In the genomic region with DNA sequence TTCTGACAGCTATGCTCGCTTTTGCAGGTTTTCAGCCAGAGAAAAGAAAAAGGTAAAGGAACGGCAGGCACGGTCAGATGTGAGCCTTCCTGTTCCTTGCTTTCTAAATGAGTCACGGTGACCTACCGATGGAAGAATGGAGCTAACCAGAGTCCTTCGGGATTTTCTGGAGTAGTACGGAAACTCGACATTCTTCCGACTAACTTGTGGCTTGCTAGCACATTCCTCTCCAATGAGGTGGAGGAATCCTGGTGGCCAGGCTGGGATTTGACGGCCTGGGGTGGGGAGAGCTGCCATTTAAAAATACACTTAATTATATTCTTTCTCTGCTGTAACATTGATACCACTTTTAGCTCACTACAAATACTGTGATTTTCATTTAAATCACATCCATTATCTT, we compare ENCODE assay signal across 9 mouse cellular contexts.
DNase-seq lines count a peak whose midpoint lies in the region; ATAC-seq and TF ChIP-seq lines count a peak whose summit lies in the region.
"Had no signal": no experiment of that assay in that cellular context is flagged by ENCODE, and none has a peak within 500 bp of the region (broad histone marks: within the 10 kb centered on the region; RNA-seq: fewer than 3 reads in every experiment).

No protein-coding gene starts in this region.

- H3K79me3 ChIP-seq in C2C12 (ENCODE audit: low read depth) = peaks cover 14% of the 10 kb centered on the region

- no peak overlapping the region for H3K9ac ChIP-seq in limb, embryonic 12.5 days (replicated peaks)

- no peak for ATAC-seq in limb, embryonic 12.5 days (ENCODE audit: insufficient number of reproducible peaks, insufficient read depth, low FRiP score, low TSS enrichment, low read depth)
- no peak for ATAC-seq in frontal cortex, adult (ENCODE audit: low TSS enrichment)
- no peak for ATAC-seq in megakaryocyte progenitor cell, adult 5-6 weeks (replicated peaks; ENCODE audit: poor library complexity)

- peak overlapping the region; percentile 31 for H3K4me2 ChIP-seq in limb, embryonic 12.5 days

- DNase-seq in adrenal gland, postnatal 36 days = peak; percentile 46 to 57
- no peak for DNase-seq in heart, embryonic 10.5 days (ENCODE audit: low spot score)
- DNase-seq in neural tube, embryonic 10.5 days (ENCODE audit: extremely low spot score, low spot score) = no peak
- DNase-seq in layer of hippocampus, adult 9-11 months = no peak
- DNase-seq: thymus, adult 18-20 months had no signal

- WGBS in heart, embryonic 10.5 days = 36% methylated on average over 10 of the region's 10 CpGs
- 55% methylated on average over 10 of the region's 10 CpGs for WGBS in limb, embryonic 12.5 days

- peak overlapping the region; percentile 87 for H3K27ac ChIP-seq in heart, embryonic 10.5 days
- H3K27ac ChIP-seq in limb, embryonic 12.5 days = peak overlapping the region; percentile 79

- no peaks in the 10 kb centered on the region for H3K27me3 ChIP-seq in C2C12 (ENCODE audit: control insufficient read depth, insufficient read depth, insufficient read length)
- H3K27me3 ChIP-seq in heart, embryonic 10.5 days (ENCODE audit: insufficient read depth, poor library complexity, severe bottlenecking) = no peaks in the 10 kb centered on the region
- no peaks in the 10 kb centered on the region for H3K27me3 ChIP-seq in limb, embryonic 12.5 days

- peaks cover 53% of the 10 kb centered on the region for H3K4me1 ChIP-seq in heart, embryonic 10.5 days
- H3K4me1 ChIP-seq in limb, embryonic 12.5 days (replicated peaks) = peaks cover 39% of the 10 kb centered on the region

- H3K9me3 ChIP-seq in heart, embryonic 10.5 days = no peaks in the 10 kb centered on the region
- H3K9me3 ChIP-seq in limb, embryonic 12.5 days = 0 out of 2 replicates have a peak, but pooled peaks cover 3% of the 10 kb centered on the region

- H3K4me3 ChIP-seq in C2C12 (ENCODE audit: insufficient read depth, poor library complexity, severe bottlenecking) = no peak overlapping the region
- peak overlapping the region; percentile 32; the same call in 1 of the 2 replicates for H3K4me3 ChIP-seq in heart, embryonic 10.5 days
- H3K4me3 ChIP-seq in limb, embryonic 12.5 days (replicated peaks) = no peak overlapping the region

- no peak overlapping the region for H3ac ChIP-seq in C2C12 (ENCODE audit: control insufficient read depth, insufficient read length, low read depth)

- no peak for TF ChIP-seq CTCF in C2C12 (IDR thresholded peaks at IDR 0.05; ENCODE audit: control insufficient read depth, insufficient read depth, insufficient read length)

- peaks cover 2% of the 10 kb centered on the region for H3K36me3 ChIP-seq in C2C12 (ENCODE audit: control insufficient read depth, insufficient read depth)
- peaks cover 8% of the 10 kb centered on the region; the same call in 1 of the 2 replicates for H3K36me3 ChIP-seq in heart, embryonic 10.5 days
- H3K36me3 ChIP-seq in limb, embryonic 12.5 days = no peaks in the 10 kb centered on the region

- peaks cover 50% of the 10 kb centered on the region for H3K79me2 ChIP-seq in C2C12 (ENCODE audit: control insufficient read depth, insufficient read depth)

TF ChIP-seq in C2C12, 6 proteins besides CTCF, POLR2A, EP300 and RAD21:
- TF ChIP-seq FOSL1 (IDR thresholded peaks at IDR 0.05; ENCODE audit: insufficient read depth, low read length, poor library complexity, severe bottlenecking) = peak; percentile 88
- no peak for TF ChIP-seq USF1 (IDR thresholded peaks at IDR 0.05; ENCODE audit: low read depth)

Comparison
In these comparisons a context has a peak if more than half of its experiments do, and no peak if none do; other contexts are left out.
1. DNase-seq: peak in adrenal gland, postnatal 36 days (2 of 2); none in heart, embryonic 10.5 days (single experiment), neural tube, embryonic 10.5 days (single experiment) and layer of hippocampus, adult 9-11 months (single experiment).